Mouse (Mus musculus) adrenal gland, postnatal 10 days (tissue): ENCODE measurements around the gene Fli1. TPM values are rescaled to one million over a fixed set of nuclear protein-coding genes. Genes with fewer than 3 reads are reported as not detected.

Experiments used
- DNase-seq: peaks from one replicate; pipeline ENCODE4 v3.0.0; 2021; ENCODE audit warnings: mixed read lengths
- total RNA-seq, 2 experiments: library from RNA; stranded (reverse); gene quantifications; 2 replicates each; pipeline ENCODE4 v1.2.3; 2021

Gene Fli1
- total RNA-seq, 2 experiments from 2014 or later = 37.9 to 41.2 TPM

GRCm38 (mm10) chr9:32502256-32503010 is 40.2 kb downstream of the Fli1 start:
- no peak for DNase-seq

- DNase-seq = no peak
These were observed 41.8 kb downstream of the Fli1 start for GRCm38 (mm10) chr9:32500886-32501285.

- DNase-seq = no peak
These were observed 42.6 kb downstream of the Fli1 start for GRCm38 (mm10) chr9:32500063-32500462.

- DNase-seq = no peak
These were observed 43.2 kb downstream of the Fli1 start for GRCm38 (mm10) chr9:32499469-32499868.

- no peak for DNase-seq
These were observed 47.0 kb downstream of the Fli1 start for GRCm38 (mm10) chr9:32495643-32495997.

GRCm38 (mm10) chr9:32494891-32495642 is 47.6 kb downstream of the Fli1 start:
- DNase-seq = no peak

GRCm38 (mm10) chr9:32493588-32494423 is 48.9 kb downstream of the Fli1 start:
- no peak for DNase-seq

GRCm38 (mm10) chr9:32492753-32493152 is 49.9 kb downstream of the Fli1 start:
- DNase-seq = no peak

- DNase-seq = no peak
These were observed 51.2 kb downstream of the Fli1 start for GRCm38 (mm10) chr9:32491484-32491883.

- no peak for DNase-seq
These were observed 52.8 kb downstream of the Fli1 start for GRCm38 (mm10) chr9:32489794-32490358.

- DNase-seq = no peak
These were observed 53.3 kb downstream of the Fli1 start for GRCm38 (mm10) chr9:32489315-32489714.

GRCm38 (mm10) chr9:32488627-32489026 is 54.0 kb downstream of the Fli1 start:
- DNase-seq = no peak

GRCm38 (mm10) chr9:32487823-32488222 is 54.8 kb downstream of the Fli1 start:
- no peak for DNase-seq

GRCm38 (mm10) chr9:32487401-32487800 is 55.3 kb downstream of the Fli1 start:
- no peak for DNase-seq

GRCm38 (mm10) chr9:32480418-32480817 is 62.2 kb downstream of the Fli1 start:
- DNase-seq = no peak

- no peak for DNase-seq
These were observed 63.9 kb downstream of the Fli1 start for GRCm38 (mm10) chr9:32478799-32479198.

GRCm38 (mm10) chr9:32478087-32478486 is 64.6 kb downstream of the Fli1 start:
- DNase-seq = peak; percentile 36

GRCm38 (mm10) chr9:32476604-32477003 is 66.1 kb downstream of the Fli1 start:
- DNase-seq = no peak

- no peak for DNase-seq
These were observed 67.9 kb downstream of the Fli1 start for GRCm38 (mm10) chr9:32474621-32475390.

- DNase-seq = no peak
These were observed 70.3 kb downstream of the Fli1 start for GRCm38 (mm10) chr9:32472346-32472745.

GRCm38 (mm10) chr9:32469123-32469751 is 73.4 kb downstream of the Fli1 start:
- DNase-seq = no peak
